Mouse (Mus musculus) erythroblast, adult 5-6 weeks (primary cell): ENCODE measurements around the gene Acap1. TPM values are rescaled to one million over a fixed set of nuclear protein-coding genes. Genes with fewer than 3 reads are reported as not detected.
"Not testable (repeated sequence)": the region's sequence is repeated elsewhere in the genome, so short reads cannot be mapped to it uniquely, and the experiment has no call there.

ENCODE experiments used
- ATAC-seq: replicated peaks from 2 replicates; pipeline ENCODE4 v1.8.0; 2016; ENCODE audit warnings: moderate number of reproducible peaks, mild to moderate bottlenecking, moderate TSS enrichment, inconsistent platforms; ENCODE audit not compliant: poor library complexity, low FRiP score, severe bottlenecking
- total RNA-seq, 2 experiments: library from RNA; stranded (forward) in 1 of 2; stranded (reverse) in 1 of 2; fragments of 150-400 nt in 1 of 2; fragments of 200-764, 138-1000 nt in 1 of 2; gene quantifications; 2 replicates each; pipeline versions ENCODE4 v1.2.3 to v1.2.4; 2015 to 2017; ENCODE audit warnings: low replicate concordance in 2 of 2

Acap1 gene
- total RNA-seq, 2 experiments from 2014 or later = 9.0 to 16.1 TPM

- no peak for ATAC-seq
Observed at GRCm38 (mm10) chr11:69922012-69922756, 26.8 kb upstream of the Acap1 start.

DNA sequence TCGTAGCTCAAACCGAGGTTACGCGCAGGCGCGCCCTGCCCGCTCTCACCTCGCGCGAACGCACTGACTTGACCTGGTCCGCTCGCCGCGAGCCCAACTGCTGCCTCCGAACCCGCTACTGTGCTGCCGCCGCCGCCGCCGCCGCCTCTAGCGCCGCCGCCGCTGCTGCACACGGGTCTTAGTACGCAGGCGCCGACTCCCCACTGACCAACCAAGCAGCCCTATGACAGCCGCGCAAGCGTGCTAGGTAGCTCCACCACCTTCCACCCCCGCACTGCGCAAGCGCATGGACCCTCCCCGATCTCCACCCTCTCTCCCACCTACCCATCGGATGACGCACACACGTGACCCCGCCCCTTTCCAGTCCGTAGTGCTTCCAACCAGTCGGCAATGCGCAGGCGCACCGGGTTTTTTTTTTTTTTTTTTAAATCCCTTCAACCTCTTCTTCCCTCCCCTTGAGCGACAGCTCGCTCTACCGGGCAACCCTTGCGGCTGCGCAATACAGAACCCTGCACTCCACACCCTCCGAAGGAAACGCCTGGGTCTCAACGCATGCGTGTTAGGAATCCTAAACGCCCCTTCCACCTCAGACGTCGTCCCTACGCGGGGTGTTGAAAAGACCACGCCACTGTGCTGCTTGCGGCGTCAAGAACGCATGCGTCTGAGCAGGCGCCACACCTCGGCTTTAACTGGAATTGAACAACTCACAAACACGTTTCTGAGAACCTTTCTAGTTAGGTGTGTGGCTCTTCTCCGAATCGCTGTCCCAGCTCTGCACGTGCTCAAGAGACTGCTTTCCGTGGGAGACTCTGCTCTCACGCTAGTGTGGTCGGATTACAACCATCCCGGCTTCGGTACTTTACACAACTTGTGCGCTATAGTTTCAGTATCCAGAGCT lies 26.0 kb upstream of the Acap1 start, which contains the start of gene Eif5a:
Gene Eif5a (minus strand): TSS at position 845 of the 898 bp plus-strand sequence.
- peak; percentile 75 for ATAC-seq

GRCm38 (mm10) chr11:69920266-69921031 lies 25.1 kb upstream of the Acap1 start:
- ATAC-seq = no peak

GRCm38 (mm10) chr11:69919661-69920265 lies 24.4 kb upstream of the Acap1 start:
- ATAC-seq = peak; percentile 61

DNA sequence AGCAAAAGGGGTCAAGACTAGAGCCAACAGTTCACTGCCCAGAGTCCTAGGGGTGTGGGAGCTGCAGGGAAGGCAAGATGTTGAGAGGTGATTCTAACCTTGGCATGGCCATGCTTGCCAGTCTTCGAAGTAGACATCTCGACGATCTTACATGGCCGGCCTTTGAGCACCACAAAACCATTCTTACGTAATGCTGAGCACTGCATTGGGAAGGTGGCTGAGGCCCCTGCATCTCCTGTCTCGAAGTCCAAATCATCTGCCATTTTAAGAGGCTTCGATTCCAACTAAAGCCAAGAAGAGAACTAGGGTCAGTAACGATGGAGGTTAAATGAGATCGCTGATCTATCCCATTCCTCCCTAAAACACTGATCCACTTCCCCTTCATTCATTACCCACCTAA lies 23.7 kb upstream of the Acap1 start:
- no peak for ATAC-seq

- no peak for ATAC-seq
Observed at GRCm38 (mm10) chr11:69918118-69918517, 22.8 kb upstream of the Acap1 start.

- no peak for ATAC-seq
Observed at GRCm38 (mm10) chr11:69917379-69917948, 22.1 kb upstream of the Acap1 start.

DNA sequence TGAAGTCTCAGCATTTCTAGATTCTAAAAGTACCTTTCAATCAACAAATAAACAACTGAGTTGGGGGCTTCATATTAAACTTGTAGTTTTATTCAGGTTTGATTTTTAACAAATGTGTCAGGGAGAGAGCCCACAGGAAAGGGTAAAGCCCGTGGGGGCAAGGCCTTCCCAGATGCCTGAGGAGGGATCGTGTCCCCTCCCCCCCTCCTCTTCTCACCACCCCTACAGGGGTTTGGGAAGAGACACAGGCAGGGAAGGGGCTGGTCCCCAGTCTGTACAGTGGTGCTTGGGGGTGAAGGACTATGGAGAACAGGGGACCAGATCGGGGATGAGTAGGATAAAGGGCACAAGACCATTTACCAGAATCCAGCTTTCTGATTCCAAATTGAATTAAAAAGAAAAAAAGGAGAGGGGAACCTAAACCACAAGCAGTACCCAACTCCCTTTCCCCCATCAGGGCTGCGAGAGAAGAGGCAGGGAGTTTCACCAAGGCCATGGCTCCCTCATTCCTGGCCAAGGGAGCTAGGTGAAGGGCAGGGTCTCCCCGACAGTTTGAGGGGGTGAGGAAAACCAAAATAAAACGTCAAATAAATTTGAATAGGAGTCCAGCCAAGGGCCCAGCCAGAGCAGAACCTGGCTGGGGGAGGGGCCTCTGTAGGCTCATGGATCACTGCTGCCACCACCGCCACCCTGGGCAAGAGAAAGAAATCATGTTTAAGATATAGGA lies 21.5 kb upstream of the Acap1 start:
- ATAC-seq = not testable (repeated sequence)

DNA sequence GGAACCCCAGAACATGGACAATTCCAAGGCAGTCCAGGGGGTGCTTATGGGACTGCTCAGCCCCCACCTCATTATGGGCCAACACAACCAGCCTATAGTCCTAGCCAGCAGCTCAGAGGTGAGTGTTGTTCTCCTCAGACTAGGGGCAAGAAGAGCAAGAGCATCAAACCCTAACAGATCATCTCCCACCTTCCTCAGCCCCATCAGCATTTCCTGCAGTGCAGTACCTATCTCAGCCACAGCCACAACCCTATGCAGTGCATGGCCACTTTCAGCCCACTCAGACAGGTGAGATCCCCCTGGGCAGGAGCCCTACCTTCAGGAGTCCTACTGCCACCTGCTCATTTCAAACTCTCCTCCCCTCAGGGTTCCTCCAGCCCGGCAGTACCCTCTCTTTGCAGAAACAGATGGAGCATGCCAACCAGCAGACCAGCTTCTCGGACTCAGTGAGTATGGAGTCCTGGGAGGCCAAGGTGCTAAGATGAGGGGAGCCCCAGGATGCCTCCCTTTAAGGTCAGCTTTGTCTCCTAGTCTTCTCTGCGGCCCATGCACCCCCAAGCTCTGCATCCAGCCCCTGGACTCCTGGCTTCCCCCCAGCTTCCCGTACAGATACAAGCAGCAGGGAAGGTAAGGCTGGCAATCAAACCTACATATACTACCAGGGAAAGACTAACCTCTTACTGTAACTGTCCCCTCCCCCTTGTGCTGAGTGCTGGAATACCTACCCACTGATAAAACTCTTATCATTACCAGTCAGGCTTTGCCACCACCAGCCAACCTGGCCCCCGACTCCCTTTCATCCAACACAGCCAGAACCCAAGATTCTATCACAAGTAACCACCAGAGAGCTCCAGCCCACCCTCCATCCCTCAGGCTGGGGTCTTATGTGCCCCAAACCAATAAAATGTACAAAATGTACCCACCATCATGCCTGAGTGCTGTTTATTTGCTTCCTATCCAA lies 20.6 kb upstream of the Acap1 start:
- peak; percentile 59 for ATAC-seq

DNA sequence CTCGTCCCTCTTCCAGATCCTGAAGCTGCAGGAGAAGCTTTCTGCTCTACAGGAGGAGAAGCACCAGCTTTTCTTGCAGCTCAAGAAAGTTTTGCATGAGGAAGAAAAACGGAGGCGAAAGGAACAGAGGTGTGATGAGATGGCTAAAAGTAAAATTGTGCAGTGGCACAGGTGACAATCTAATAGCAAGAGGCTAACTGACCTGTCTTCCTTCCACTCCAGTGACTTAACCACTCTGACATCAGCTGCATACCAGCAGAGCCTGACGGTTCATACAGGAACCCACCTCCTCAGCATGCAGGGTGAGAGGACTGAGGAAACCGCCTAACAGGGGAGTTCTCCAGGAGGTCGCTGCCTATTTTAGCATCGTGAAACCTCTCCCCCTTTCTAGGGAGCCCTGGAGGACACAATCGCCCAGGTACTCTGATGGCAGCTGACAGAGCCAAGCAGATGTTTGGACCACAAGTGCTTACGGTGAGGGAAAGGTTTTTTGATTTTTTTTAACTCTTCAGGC lies 19.6 kb upstream of the Acap1 start:
- ATAC-seq = no peak

- peak; percentile 11 for ATAC-seq
Observed at GRCm38 (mm10) chr11:69914372-69914764, 19.0 kb upstream of the Acap1 start.

- peak; percentile 79 for ATAC-seq
Observed at GRCm38 (mm10) chr11:69913554-69914371, 18.4 kb upstream of the Acap1 start, which contains the start of gene Gps2. Gene Gps2, plus strand, starts transcription at chr11:69913888.

DNA sequence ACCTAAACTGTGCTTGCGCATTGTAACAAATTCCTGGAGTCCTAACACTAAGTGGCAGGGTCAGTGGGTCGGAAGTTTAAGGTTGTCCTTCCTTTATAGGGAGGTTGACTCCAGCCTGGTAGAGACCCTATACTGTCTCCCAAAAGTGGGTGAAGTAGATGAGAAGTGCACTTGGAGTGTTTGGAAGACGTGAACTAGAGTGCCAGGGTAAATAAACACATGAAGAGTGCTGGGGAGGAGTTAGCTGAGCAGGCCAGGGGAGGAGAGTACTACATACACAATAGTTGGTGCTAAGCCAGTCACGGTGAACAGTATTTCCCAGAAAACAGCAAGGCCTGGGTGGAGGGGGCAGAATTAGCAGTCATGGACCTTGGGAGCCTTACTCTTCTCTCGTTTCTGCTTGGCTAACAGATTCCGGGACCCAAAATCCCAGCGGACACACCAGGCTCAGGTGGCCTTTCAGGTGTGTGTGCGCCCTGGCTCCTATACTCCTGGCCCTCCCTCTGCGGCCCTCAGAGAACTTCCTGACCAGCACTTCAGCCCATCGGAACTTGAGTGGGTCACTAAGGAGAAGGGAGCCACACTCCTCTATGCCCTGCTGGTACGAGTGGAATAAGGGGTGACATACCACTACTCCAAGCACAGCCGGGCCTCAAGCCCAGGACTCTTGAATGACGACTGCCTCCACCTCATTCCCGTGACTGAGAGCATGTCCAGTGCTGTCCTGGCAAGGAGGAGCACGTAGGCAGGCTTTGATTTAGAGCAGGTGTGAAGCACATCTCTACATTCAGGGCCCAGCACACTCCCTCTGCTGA lies 17.6 kb upstream of the Acap1 start:
- ATAC-seq = no peak

DNA sequence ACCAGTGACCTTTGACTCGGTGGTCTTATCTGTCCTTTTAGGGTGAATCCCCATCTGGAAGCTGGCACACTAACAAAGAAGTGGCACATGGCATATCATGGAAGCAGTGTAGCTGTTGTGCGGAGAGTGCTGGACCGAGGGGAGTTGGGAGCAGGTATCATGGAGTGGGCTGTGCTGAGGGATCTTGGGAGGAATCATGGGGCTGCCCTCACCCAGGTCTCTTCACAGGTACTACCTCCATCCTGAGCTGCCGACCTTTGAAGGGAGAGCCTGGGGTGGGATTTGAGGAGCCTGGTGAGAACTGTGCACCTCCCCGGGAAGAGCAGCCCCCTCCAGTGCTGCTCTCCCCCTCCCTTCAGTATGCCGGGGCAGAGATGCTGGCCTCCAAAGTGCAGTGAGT lies 16.4 kb upstream of the Acap1 start:
- ATAC-seq = no peak

- no peak for ATAC-seq
Observed at GRCm38 (mm10) chr11:69910781-69911560, 15.6 kb upstream of the Acap1 start.
